Mouse (Mus musculus) ES-E14 (cell line): Measurements from ENCODE around the gene Arl15. TPM values are rescaled to one million over a fixed set of nuclear protein-coding genes. Genes with fewer than 3 reads are reported as not detected.

Experiments
- DNase-seq: peaks from one replicate; pipeline ENCODE4 v3.0.0-alpha.2; 2013; ENCODE audit warnings: low read depth, low spot score
- H3K27ac ChIP-seq: 2 replicates; pipeline ENCODE4 v1.5.1; 2012; ENCODE audit warnings: low read depth, mild to moderate bottlenecking, low read length, moderate library complexity, mixed read lengths; ENCODE audit not compliant: poor library complexity, insufficient read depth, severe bottlenecking
- H3K36me3 ChIP-seq: 2 replicates; pipeline ENCODE4 v1.6.1; 2012; ENCODE audit warnings: mild to moderate bottlenecking, low read length, moderate library complexity, mixed read lengths; ENCODE audit not compliant: control insufficient read depth, poor library complexity, insufficient read depth, severe bottlenecking
- H3K4me1 ChIP-seq, 2 experiments: fragments of 150-350 bp in 1 of 2; sonication (generic) in 1 of 2; 2 replicates each; pipeline ENCODE4 v1.6.1; 2012; ENCODE audit warnings: low read length in 2 of 2, mild to moderate bottlenecking in 1 of 2, mixed read lengths in 1 of 2; ENCODE audit not compliant: control insufficient read depth in 2 of 2, insufficient read depth in 2 of 2, poor library complexity in 1 of 2
- H3K4me3 ChIP-seq, 2 experiments: fragments of 150-350 bp in 1 of 2; sonication (generic) in 1 of 2; 2 replicates each; pipeline ENCODE4 v1.5.1; 2012; ENCODE audit warnings: low read length in 2 of 2, low read depth in 1 of 2, mild to moderate bottlenecking in 1 of 2, mixed read lengths in 1 of 2; ENCODE audit not compliant: insufficient read depth in 1 of 2, poor library complexity in 1 of 2, severe bottlenecking in 1 of 2
- H3K9ac ChIP-seq: 2 replicates; pipeline ENCODE4 v1.6.1; 2012; ENCODE audit warnings: low read depth, mild to moderate bottlenecking, low read length, mixed read lengths; ENCODE audit not compliant: poor library complexity, insufficient read depth, severe bottlenecking
- H3K9me3 ChIP-seq: fragments of 150-350 bp; sonication (generic); 2 replicates; pipeline ENCODE4 v1.6.1; 2012; ENCODE audit warnings: low read depth, mild to moderate bottlenecking, low read length; ENCODE audit not compliant: control insufficient read depth, insufficient read depth
- CHD2 ChIP-seq: IDR thresholded peaks from 2 replicates; pipeline ENCODE4 v1.6.1; 2014; ENCODE audit warnings: mild to moderate bottlenecking, low read depth, low read length, inconsistent platforms
- HCFC1 ChIP-seq: IDR thresholded peaks from 2 replicates; pipeline ENCODE4 v1.6.1; 2012; ENCODE audit warnings: low read length, inconsistent platforms, borderline replicate concordance; ENCODE audit not compliant: insufficient read depth
- MAFK ChIP-seq: IDR thresholded peaks from 2 replicates; pipeline ENCODE4 v1.6.1; 2014; ENCODE audit warnings: mild to moderate bottlenecking, low read depth, low read length, inconsistent platforms; ENCODE audit not compliant: insufficient read depth
- ZC3H11A ChIP-seq: IDR thresholded peaks from 2 replicates; pipeline ENCODE4 v1.6.1; 2012; ENCODE audit warnings: low read depth, mild to moderate bottlenecking, inconsistent platforms, low read length, borderline replicate concordance
- ZNF384 ChIP-seq: IDR thresholded peaks from 2 replicates; pipeline ENCODE4 v1.6.1; 2012; ENCODE audit warnings: low read depth, low read length, inconsistent platforms
- in situ Hi-C, 2 experiments: fragments of 600-800 bp; cut with MboI; formaldehyde crosslinking; loops; one replicate each; pipeline ENCODE4 v1.15.1; 2025; ENCODE audit warnings: low sequenced_read_pairs in 2 of 2, inconsistent platforms in 1 of 2; ENCODE audit not compliant: unreplicated experiment in 2 of 2
- total RNA-seq: library from RNA; depleted of rRNA; stranded (reverse); fragments of 300-350 nt; gene quantifications from 2 replicates; pipeline ENCODE4 v1.2.3, GENCODE M21; 2012

The Arl15 gene
- total RNA-seq, 1 experiment: 15.1 TPM

- Histone ChIP-seq H3K36me3 (no peaks in the 10 kb centered on the region), H3K4me1 (peaks cover 26 to 34% of the 10 kb centered on the region in 2 experiments), H3K4me3 (no peak overlapping the region), H3K9me3 (no peaks in the 10 kb centered on the region), H3K27ac (no peak overlapping the region), H3K9ac (no peak overlapping the region)
- no peak for DNase-seq
- in situ Hi-C loops: loop anchor here in 1 of 2 experiments (10.0 kb wide), 1 partner anchor 166 kb away; no protein-coding TSS in a partner anchor
- no peak for TF ChIP-seq CHD2
- TF ChIP-seq HCFC1: no peak
- TF ChIP-seq ZC3H11A: no peak
- TF ChIP-seq ZNF384: no peak
- no peak for TF ChIP-seq MAFK
Observed at GRCm38 (mm10) chr13:113860816-113861215, 66.5 kb downstream of the Arl15 start.

- Histone ChIP-seq H3K36me3 (no peaks in the 10 kb centered on the region), H3K27ac (no peak overlapping the region), H3K9ac (no peak overlapping the region), H3K4me3 (no peak overlapping the region), H3K9me3 (no peaks in the 10 kb centered on the region), H3K4me1 (peaks cover 23 to 32% of the 10 kb centered on the region in 2 experiments)
- DNase-seq: no peak
- in situ Hi-C loops: loop anchor here in 1 of 2 experiments (10.0 kb wide), 1 partner anchor 166 kb away; no protein-coding TSS in a partner anchor
- TF ChIP-seq CHD2: no peak
- no peak for TF ChIP-seq HCFC1
- no peak for TF ChIP-seq ZNF384
- TF ChIP-seq ZC3H11A: no peak
- no peak for TF ChIP-seq MAFK
Observed at GRCm38 (mm10) chr13:113861231-113861630, 66.9 kb downstream of the Arl15 start.

GRCm38 (mm10) chr13:113862951-113863350 is 68.6 kb downstream of the Arl15 start:
- Histone ChIP-seq H3K9me3 (no peaks in the 10 kb centered on the region), H3K36me3 (no peaks in the 10 kb centered on the region), H3K4me1 (peaks cover 18 to 30% of the 10 kb centered on the region in 2 experiments), H3K4me3 (no peak overlapping the region), H3K27ac (no peak overlapping the region), H3K9ac (no peak overlapping the region)
- DNase-seq: no peak
- no peak for TF ChIP-seq HCFC1
- no peak for TF ChIP-seq ZNF384
- TF ChIP-seq ZC3H11A: no peak
- TF ChIP-seq CHD2: no peak
- no peak for TF ChIP-seq MAFK
- in situ Hi-C loops: loop anchor here in 1 of 2 experiments (10.0 kb wide), 1 partner anchor 168 kb away; no protein-coding TSS in a partner anchor

GRCm38 (mm10) chr13:113863688-113864087 is 69.4 kb downstream of the Arl15 start:
- H3K9ac ChIP-seq: no peak overlapping the region
- DNase-seq: no peak

More at GRCm38 (mm10) chr13:113863688-113864087, 69.4 kb downstream of the Arl15 start:
- Histone ChIP-seq H3K27ac (no peak overlapping the region), H3K4me1 (peaks cover 15 to 30% of the 10 kb centered on the region in 2 experiments), H3K36me3 (no peaks in the 10 kb centered on the region), H3K4me3 (no peak overlapping the region), H3K9me3 (no peaks in the 10 kb centered on the region)
- TF ChIP-seq MAFK: no peak
- no peak for TF ChIP-seq CHD2
- no peak for TF ChIP-seq HCFC1
- no peak for TF ChIP-seq ZNF384
- no peak for TF ChIP-seq ZC3H11A
- in situ Hi-C loops: loop anchor here in 1 of 2 experiments (10.0 kb wide), 1 partner anchor 169 kb away; no protein-coding TSS in a partner anchor
